Mouse (Mus musculus) cerebellum, adult 18-20 months (tissue): Measurements from ENCODE around the gene Nkain1.

Experiments
- DNase-seq, 2 experiments: peaks; one replicate each; pipeline ENCODE4 v3.0.0; 2021

Gene Nkain1

GRCm38 (mm10) chr4:130574048-130574413, at the start of gene Nkain1:
Nkain1 (minus strand) TSS chr4:130574173.
- DNase-seq, result peak in 1 of 2 experiments; percentile 67

- no peak for DNase-seq
Measured at GRCm38 (mm10) chr4:130578734-130579274, 4.8 kb upstream of the Nkain1 start.

- DNase-seq, result no peak
Measured at GRCm38 (mm10) chr4:130577081-130577480, 3.1 kb upstream of the Nkain1 start.

- no peak for DNase-seq
Measured at GRCm38 (mm10) chr4:130576247-130576931, 2.4 kb upstream of the Nkain1 start.

- DNase-seq, result no peak
Measured at GRCm38 (mm10) chr4:130575533-130575932, 1.6 kb upstream of the Nkain1 start.

- DNase-seq, result no peak
Measured at GRCm38 (mm10) chr4:130574861-130575460, 988 bp upstream of the Nkain1 start.

- peak in 1 of 2 experiments; percentile 69 for DNase-seq
Measured at GRCm38 (mm10) chr4:130573351-130574047, 474 bp downstream of the Nkain1 start.

- DNase-seq, result peak; percentile 64 to 67
Measured at GRCm38 (mm10) chr4:130573012-130573350, 992 bp downstream of the Nkain1 start.

GRCm38 (mm10) chr4:130572545-130572944, 1.4 kb downstream of the Nkain1 start:
- DNase-seq, result no peak

GRCm38 (mm10) chr4:130570941-130571720, 2.8 kb downstream of the Nkain1 start:
- no peak for DNase-seq

GRCm38 (mm10) chr4:130568043-130568978, 5.7 kb downstream of the Nkain1 start:
- no peak for DNase-seq

GRCm38 (mm10) chr4:130563820-130564219, 10.2 kb downstream of the Nkain1 start:
- DNase-seq, result no peak

- DNase-seq, result no peak
Measured at GRCm38 (mm10) chr4:130563260-130563756, 10.7 kb downstream of the Nkain1 start.

- no peak for DNase-seq
Measured at GRCm38 (mm10) chr4:130560576-130561310, 13.2 kb downstream of the Nkain1 start.

- no peak for DNase-seq
Measured at GRCm38 (mm10) chr4:130559220-130559619, 14.8 kb downstream of the Nkain1 start.

GRCm38 (mm10) chr4:130557852-130558251, 16.1 kb downstream of the Nkain1 start:
- peak; percentile 87 to 91 for DNase-seq

GRCm38 (mm10) chr4:130556992-130557391, 17.0 kb downstream of the Nkain1 start:
- DNase-seq, result no peak

GRCm38 (mm10) chr4:130556224-130556623, 17.7 kb downstream of the Nkain1 start:
- no peak for DNase-seq

GRCm38 (mm10) chr4:130553121-130553448, 20.9 kb downstream of the Nkain1 start:
- no peak for DNase-seq

- DNase-seq, result no peak
Measured at GRCm38 (mm10) chr4:130552312-130553120, 21.5 kb downstream of the Nkain1 start.
